Mouse (Mus musculus) embryonic facial prominence, embryonic 14.5 days (tissue): ENCODE results near the gene Zfp143. TPM values are rescaled to one million over a fixed set of nuclear protein-coding genes. Genes with fewer than 3 reads are reported as not detected.
"Not testable (repeated sequence)": the region's sequence is repeated elsewhere in the genome, so short reads cannot be mapped to it uniquely, and the experiment has no call there.

Experiments used
- ATAC-seq: fragments of 200-750 bp; cut with Nextera tagmentation; 2 replicates; pipeline ENCODE4 v1.8.0; 2017; ENCODE audit warnings: low read depth, moderate number of reproducible peaks, moderate TSS enrichment
- DNase-seq: peaks from one replicate; pipeline ENCODE4 v3.0.0-alpha.2; 2015; ENCODE audit warnings: low spot score
- H3K27ac ChIP-seq: fragments of 300-500 bp; sonication (generic); replicated peaks from 2 replicates; pipeline ENCODE4 v1.5.1; 2014; ENCODE audit warnings: low read depth, mild to moderate bottlenecking, low read length, moderate library complexity
- H3K27me3 ChIP-seq: fragments of 300-500 bp; sonication (generic); replicated peaks from 2 replicates; pipeline ENCODE4 v1.6.1; 2014; ENCODE audit warnings: low read length; ENCODE audit not compliant: control insufficient read depth, insufficient read depth
- H3K36me3 ChIP-seq: fragments of 300-500 bp; sonication (generic); 2 replicates; pipeline ENCODE4 v1.6.1; 2014; ENCODE audit warnings: low read length, mixed read lengths; ENCODE audit not compliant: control insufficient read depth, insufficient read depth
- H3K4me1 ChIP-seq: fragments of 300-500 bp; sonication (generic); 2 replicates; pipeline ENCODE4 v1.6.1; 2014; ENCODE audit warnings: antibody characterized with exemption, low read length; ENCODE audit not compliant: control insufficient read depth, insufficient read depth
- H3K4me2 ChIP-seq: fragments of 300-500 bp; sonication (generic); 2 replicates; pipeline ENCODE4 v1.6.1; 2014; ENCODE audit warnings: low read depth, mild to moderate bottlenecking, low read length, moderate library complexity, mixed read lengths
- H3K4me3 ChIP-seq: fragments of 300-500 bp; sonication (generic); 2 replicates; pipeline ENCODE4 v1.5.1; 2014; ENCODE audit warnings: low read depth, mild to moderate bottlenecking, low read length
- H3K9ac ChIP-seq: fragments of 300-500 bp; sonication (generic); 2 replicates; pipeline ENCODE4 v1.6.1; 2014; ENCODE audit warnings: low read depth, mild to moderate bottlenecking, low read length, moderate library complexity, mixed read lengths
- H3K9me3 ChIP-seq: fragments of 300-500 bp; sonication (generic); 2 replicates; pipeline ENCODE4 v1.6.1; 2016; ENCODE audit warnings: low read length; ENCODE audit not compliant: control insufficient read depth
- WGBS: fragments of 180-500 bp; shearing (Covaris S2); extraction: QIAGEN DNeasy Blood & Tissue Kit; methylation state at CpG from one replicate; pipeline ENCODE4 v1.1.7; 2014; 5-methylcytosine and 5-hydroxymethylcytosine counted together
- polyA plus RNA-seq: library from polyadenylated mRNA; unstranded; fragments of >200 nt; fragmentation: Nextera tagmentation; extraction: Ambion mirVana; gene quantifications from 2 replicates; pipeline ENCODE4 v1.2.1, GENCODE M21; 2014

Zfp143 gene
- polyA plus RNA-seq, 1 experiment from 2014 or later: 15.7 TPM

DNA sequence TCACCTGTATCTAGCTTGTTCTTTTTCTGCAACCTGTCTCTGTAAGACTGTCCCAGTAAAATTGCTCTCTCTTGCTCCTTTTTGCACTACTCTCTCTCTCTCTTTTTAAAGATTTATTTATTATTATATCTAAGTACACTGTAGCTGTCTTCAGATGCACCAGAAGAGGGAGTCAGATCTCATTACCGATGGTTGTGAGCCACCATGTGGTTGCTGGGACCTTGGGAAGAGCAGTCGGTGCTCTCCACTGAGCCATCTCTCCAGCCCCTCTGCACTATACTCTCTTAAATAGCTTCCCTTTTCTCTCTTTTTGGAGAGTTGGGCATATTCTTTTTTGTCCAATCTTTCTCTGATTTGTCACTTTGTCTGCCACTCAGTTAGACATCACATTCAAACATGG is 71.3 kb downstream of the Zfp143 start:
- H3K27me3 ChIP-seq, H3K4me3 ChIP-seq, DNase-seq, ATAC-seq, H3K27ac ChIP-seq, H3K4me1 ChIP-seq, H3K4me2 ChIP-seq, H3K9me3 ChIP-seq, H3K9ac ChIP-seq: not testable (repeated sequence)
- peaks cover 86% of the 10 kb centered on the region for H3K36me3 ChIP-seq
- WGBS: 80% methylated on average over 2 of the region's 2 CpGs

GRCm38 (mm10) chr7:110133988-110134387 is 73.0 kb downstream of the Zfp143 start:
- ATAC-seq (no peak), DNase-seq (no peak)
- Histone ChIP-seq H3K4me1 (no peaks in the 10 kb centered on the region), H3K36me3 (peaks cover 87% of the 10 kb centered on the region), H3K9ac (no peak overlapping the region), H3K4me2 (no peak overlapping the region), H3K9me3 (no peaks in the 10 kb centered on the region), H3K27me3 (no peaks in the 10 kb centered on the region), H3K27ac (no peak overlapping the region), H3K4me3 (no peak overlapping the region)
- WGBS: 89% methylated on average over 5 of the region's 5 CpGs

DNA sequence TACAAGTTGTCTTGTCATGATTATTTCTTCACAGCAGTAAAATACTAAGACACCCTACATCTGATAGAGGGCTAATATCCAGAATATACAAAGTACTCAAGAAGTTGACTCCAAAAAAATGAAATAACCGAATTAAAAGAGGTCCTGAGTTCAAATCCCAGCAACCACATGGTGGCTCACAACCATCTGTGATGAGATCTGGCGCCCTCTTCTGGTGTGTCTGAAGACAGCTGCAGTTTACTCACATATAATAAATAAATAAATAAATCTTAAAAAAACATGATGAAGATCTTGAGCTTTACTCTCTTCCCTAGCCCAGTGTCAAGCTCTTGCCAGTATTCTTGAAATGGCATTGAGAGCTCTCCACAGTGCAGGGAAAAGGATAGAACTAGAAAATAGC is 77.5 kb downstream of the Zfp143 start:
- WGBS: 81% methylated on average over 2 of the region's 2 CpGs
- no peaks in the 10 kb centered on the region for H3K27me3 ChIP-seq
- ATAC-seq: no peak

DNA sequence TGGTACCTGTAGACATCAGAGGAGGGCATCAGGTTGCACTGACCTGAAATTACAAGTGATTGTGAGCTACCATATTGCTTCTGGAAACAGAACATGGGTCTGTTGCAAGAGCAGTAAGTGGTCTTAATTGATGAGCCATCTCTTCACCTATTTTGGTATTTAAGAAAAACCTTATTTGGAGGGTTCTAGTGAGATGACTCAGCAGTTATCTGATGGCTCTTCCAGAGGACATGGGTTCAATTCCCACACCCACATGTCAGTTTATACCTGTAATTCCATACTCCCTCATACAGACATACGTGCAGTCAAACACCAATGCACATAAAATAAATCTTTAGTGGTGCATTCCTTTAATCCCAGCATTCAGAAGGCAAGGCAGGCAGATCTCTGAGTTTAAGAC is 82.8 kb downstream of the Zfp143 start:
- WGBS: 96% methylated on average over 1 of the region's 1 CpGs
- Histone ChIP-seq H3K9ac (no peak overlapping the region), H3K9me3 (no peaks in the 10 kb centered on the region), H3K4me3 (no peak overlapping the region), H3K36me3 (peaks cover 66% of the 10 kb centered on the region), H3K4me2 (no peak overlapping the region), H3K27ac (no peak overlapping the region), H3K27me3 (no peaks in the 10 kb centered on the region), H3K4me1 (no peaks in the 10 kb centered on the region)
- no peak for DNase-seq
- no peak for ATAC-seq

More for the DNA sequence above, 77.5 kb downstream of the Zfp143 start:
- no peaks in the 10 kb centered on the region for H3K4me1 ChIP-seq
- H3K4me2 ChIP-seq: no peak overlapping the region
- peaks cover 97% of the 10 kb centered on the region for H3K36me3 ChIP-seq
- no peak for DNase-seq
- no peak overlapping the region for H3K9ac ChIP-seq
- H3K9me3 ChIP-seq: no peaks in the 10 kb centered on the region
- no peak overlapping the region for H3K27ac ChIP-seq
- H3K4me3 ChIP-seq: no peak overlapping the region

Other genes starting within 250 kb of the Zfp143 start
- 5.2 and 7.7 TPM in 2 replicates for gene Scube2, start 195.5 kb upstream of the Zfp143 start, polyA plus RNA-seq
- 53.3 and 58.3 TPM in 2 replicates for gene Dennd5a, start 100.7 kb upstream of the Zfp143 start, polyA plus RNA-seq
- 67.6 and 70.6 TPM in 2 replicates for gene Tmem41b, start 74.3 kb upstream of the Zfp143 start, polyA plus RNA-seq
- 20.7 and 22.9 TPM in 2 replicates for gene Ipo7, start 42.9 kb upstream of the Zfp143 start, polyA plus RNA-seq
- 23.6 TPM in 2 replicates for gene Wee1, start 60.8 kb downstream of the Zfp143 start, polyA plus RNA-seq
- 29.1 and 29.2 TPM in 2 replicates for gene Swap70, start 160.5 kb downstream of the Zfp143 start, polyA plus RNA-seq